Mouse (Mus musculus) G1E (cell line): Measurements from ENCODE around the gene Ube2z.

Experiments used
- CTCF ChIP-seq: IDR thresholded peaks from 2 replicates; pipeline ENCODE4 v1.5.1; 2012; ENCODE audit warnings: low read depth, low read length, inconsistent platforms, mixed read lengths
- GATA1 ChIP-seq: IDR thresholded peaks from 2 replicates; pipeline ENCODE4 v1.6.1; 2012; ENCODE audit warnings: borderline replicate concordance, low read length, inconsistent platforms, mixed read lengths
- POLR2AphosphoS5 ChIP-seq: IDR thresholded peaks from 2 replicates; pipeline ENCODE4 v1.6.1; 2012; ENCODE audit warnings: low read depth, low read length, inconsistent platforms; ENCODE audit not compliant: insufficient replicate concordance
- TAL1 ChIP-seq: conservative IDR thresholded peaks from 2 replicates; pipeline ENCODE4 v1.6.1; 2012; ENCODE audit warnings: low read depth, low read length, inconsistent platforms, mixed read lengths

GRCm38 (mm10) chr11:96046793-96047192, 18.4 kb downstream of the Ube2z start:
- TF ChIP-seq CTCF (no peak), TAL1 (no peak), POLR2AphosphoS5 (0 out of 2 replicates have a peak, but pooled peaks have one; percentile 62), GATA1 (no peak)
